Mouse (Mus musculus) kidney, postnatal 25 days (tissue): ENCODE results near the gene Bbs7.

ENCODE experiments used
- DNase-seq, 2 experiments: peaks; one replicate each; pipeline ENCODE4 v3.0.0; 2021; ENCODE audit warnings: mixed read lengths in 2 of 2

Gene Bbs7

DNA sequence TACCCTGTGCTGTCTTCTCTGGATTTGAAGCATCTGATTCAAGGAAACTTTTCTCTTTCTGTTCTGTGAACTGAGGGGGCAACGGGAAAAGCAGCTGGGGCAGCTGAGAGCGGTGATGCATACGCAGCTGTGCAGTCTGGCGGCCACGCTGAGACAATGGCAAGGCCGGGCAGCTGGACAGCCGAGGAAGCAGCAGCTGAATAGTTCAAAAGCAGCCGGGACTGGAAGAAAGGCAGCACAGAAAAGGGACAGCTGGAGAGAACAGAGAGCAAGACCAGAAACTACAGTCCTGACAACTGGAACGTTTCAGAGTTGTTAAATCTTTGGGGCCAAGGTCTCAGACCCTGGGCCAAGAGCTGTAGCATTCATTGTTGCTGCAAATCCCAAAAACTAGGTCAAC lies 61.9 kb downstream of the Bbs7 start:
- DNase-seq: no peak

DNA sequence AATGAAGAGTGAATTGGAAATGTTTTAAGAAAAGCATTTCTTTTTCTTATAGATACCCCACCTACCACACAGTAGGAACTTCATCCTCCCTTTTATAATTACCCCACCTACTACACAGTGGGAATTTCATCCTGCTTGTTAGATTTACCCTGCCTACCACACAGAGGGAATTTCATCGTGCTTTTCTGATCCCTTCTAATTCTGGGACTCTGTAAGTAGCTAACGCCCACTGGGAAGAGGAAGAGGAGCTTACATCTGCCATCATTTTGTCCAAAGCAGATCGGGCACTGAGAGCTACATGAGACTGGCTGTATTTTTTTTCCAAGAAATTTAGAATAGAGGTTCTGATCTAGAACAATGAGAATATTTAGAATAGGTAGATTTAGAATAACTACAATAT lies 68.3 kb downstream of the Bbs7 start:
- no peak for DNase-seq

DNA sequence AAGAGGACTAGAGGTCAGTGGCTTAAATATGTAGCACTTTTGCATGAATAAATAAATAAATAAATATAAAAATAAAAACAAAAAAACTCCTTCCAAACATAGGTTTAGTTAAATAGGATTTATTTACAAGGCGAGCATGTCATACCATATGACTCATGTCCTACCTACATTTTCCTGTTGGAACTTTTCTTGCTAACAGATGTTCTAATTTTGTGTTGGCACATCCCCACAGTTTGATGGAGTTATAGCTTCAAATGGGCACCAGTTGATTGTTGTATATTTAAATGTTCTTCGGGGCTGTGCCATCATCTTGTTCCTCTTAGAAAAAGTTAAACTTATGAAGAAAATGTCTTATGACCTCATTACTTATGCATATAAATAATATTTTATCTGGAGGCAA lies 71.9 kb downstream of the Bbs7 start:
- DNase-seq: no peak

DNA sequence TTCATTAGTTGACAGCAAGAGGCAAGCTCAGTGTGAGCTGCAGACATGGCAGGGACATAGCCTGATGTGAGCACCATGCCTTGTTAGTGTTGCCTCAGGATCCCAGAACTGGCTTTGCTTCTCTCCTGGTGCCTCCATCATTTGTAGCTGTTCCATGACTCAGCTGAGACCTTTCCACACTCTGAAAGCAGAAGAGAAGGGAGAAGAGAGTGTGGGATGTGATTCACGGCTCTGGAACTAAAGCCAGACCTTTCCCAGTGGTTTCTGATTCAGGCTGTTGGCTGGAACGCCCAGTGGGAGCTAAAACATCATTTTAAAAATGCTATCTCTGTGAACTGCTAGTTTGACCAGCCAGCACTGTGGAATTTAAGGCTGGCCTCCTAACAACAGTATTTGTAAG lies 72.5 kb downstream of the Bbs7 start:
- no peak for DNase-seq

DNA sequence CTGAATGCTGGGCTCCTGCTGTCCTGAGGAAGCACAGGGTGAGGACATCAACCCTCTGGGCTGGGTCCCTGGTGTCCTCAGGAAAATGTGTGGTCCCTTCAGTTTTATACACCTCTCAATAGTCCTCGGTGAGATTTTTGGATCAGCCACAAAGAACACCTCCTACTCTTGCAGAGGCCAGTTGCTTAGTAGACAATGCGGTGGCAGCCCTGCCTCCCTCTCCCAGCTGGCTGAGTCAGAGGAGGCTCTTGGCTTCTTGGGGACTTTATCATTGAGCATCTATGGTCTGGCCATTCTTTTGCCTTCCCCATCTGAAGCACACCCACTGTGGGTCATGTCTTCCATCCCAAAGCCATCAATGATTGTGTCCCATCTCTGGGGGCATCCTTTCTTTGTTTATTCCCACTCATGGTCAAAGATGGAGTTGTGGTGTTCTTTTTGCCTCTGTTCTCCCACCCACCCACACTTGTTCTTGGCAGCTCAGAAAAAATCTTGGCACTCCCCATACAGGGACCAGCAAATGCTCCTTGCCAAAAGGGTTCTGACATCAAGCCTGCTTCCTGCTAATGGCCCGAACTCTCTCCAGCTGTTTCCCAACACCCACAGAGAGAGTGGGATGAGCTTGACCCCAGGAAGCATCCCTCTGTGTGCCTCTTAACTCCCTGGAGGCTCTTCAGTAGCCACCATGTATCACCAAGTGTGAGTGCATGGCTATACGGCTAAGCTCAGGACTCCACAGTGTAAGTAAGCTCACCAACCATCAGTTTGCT lies 75.4 kb downstream of the Bbs7 start:
- DNase-seq: no peak

DNA sequence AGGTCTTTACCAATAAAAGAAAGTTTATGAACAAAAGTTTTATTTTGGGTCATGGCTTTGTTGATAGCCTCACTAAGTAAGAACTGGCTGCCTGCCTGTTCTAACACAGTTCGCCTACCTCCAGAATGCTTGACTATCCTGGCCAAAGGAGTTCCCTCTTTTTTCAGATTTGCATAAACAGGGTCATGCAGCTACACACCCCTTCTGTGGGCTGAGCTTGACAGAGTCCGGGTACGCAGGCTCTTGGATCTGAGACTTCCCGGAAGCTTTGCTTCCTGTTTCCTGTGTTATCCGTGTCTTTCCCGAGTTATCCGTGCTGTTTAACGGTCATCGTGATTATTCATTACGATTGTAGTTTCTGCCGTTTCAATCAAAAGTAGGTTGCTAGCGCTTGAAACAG lies 77.2 kb downstream of the Bbs7 start:
- no peak for DNase-seq

DNA sequence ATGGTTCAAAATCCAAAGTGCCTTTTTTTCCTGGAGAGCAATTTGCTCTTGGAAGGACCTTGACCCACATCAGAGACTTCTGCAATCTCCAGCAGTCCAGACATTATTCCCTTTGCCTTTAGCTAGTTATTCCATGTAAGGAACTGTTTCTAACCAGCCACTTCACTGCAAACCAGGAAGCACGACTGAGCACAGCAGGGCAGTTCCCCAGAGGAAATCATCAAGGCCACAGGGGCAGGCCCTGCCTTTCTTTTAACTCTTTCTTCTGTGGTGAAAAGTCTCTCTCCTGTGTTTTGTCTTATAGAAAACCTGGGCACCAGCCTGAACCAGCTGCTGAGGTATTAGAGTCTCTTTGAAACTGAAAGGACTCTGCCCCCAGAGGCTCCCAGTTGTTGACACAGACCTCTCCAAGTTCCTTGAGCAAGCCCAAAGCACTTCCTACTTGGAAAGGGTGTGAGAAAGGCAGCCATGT lies 80.0 kb downstream of the Bbs7 start:
- DNase-seq: no peak

DNA sequence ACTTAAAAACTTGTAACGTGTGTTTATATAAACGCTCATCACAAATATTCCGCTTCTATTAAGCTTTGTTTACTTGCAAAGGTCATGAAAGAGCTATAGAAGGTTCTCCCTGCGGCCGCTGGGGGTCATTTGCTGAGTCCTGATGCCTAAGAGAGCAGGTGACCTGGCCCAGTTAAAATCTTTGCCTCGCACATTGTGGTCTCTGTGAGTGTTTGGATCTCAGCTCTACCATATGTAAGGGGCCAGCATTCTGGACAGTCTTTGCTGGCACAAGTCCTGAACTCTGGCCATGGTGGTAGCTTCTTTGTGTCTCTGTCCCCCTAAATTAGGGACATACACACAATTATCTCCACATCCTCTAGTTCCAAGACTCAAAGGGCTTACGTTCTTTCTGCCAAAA lies 80.5 kb downstream of the Bbs7 start:
- no peak for DNase-seq

DNA sequence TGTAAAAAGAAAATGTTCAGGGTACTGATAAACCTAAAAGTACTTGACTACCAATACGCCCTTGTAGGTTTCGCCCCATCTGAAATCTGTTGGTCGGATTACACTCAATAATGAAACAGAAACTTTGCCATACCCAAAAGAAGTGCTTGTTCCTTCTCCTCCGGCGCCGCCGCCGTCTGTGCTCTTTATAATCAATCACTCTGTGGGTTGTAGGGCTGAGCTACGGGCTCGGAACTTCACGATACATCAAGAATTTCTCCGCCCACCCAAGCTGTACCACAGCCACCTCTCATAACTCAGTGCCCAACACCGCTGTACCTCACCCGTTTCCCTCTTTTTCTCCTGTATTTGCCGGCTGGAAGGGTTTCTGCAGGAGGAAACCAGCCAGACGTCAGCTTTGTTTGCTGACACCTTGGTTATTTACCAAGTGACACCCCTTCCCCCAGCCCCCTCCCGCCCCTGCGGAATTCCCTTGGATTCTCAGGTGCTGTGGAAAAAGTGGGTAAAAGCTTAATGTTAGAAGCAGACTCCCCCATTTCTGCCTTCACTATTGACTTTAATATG lies 81.2 kb downstream of the Bbs7 start:
- no peak for DNase-seq

DNA sequence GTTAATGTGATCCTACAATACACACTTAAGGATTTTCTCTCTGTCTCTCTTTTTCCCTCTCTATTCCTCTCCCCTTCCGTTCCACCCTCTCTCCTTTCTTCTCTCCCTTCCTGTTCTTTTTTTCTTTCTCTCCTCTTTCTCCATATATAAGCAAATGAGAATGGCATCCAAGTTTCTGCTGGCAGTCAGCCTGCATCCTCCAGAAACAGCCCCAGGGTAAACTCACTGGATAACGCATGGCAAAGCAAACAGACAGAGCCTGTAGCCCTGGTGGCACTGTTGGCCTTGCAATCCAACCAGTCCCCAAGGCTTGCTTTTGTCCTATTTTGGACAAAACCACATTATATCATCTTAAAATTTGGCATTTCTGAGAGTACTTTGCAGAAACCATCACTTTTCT lies 82.0 kb downstream of the Bbs7 start:
- no peak for DNase-seq

DNA sequence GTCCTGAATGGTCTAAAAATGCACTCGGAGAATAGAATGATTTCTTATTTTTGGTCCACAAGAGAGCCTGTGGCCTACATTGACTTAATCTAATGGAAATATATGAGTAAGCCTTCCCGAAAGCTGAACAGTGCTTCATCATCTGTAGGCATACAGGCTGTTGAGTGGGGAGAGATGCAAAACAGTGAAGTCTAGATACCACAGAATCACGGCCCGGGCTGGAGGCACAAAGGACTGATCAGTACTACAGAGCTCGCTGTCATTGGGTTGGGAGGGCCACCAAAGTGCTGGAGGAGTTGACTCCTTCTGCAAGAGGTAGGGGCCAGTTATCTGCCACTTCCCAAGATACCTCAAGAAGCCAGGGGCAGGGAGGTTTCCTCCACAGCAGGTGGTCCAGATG lies 82.5 kb downstream of the Bbs7 start:
- DNase-seq: no peak

DNA sequence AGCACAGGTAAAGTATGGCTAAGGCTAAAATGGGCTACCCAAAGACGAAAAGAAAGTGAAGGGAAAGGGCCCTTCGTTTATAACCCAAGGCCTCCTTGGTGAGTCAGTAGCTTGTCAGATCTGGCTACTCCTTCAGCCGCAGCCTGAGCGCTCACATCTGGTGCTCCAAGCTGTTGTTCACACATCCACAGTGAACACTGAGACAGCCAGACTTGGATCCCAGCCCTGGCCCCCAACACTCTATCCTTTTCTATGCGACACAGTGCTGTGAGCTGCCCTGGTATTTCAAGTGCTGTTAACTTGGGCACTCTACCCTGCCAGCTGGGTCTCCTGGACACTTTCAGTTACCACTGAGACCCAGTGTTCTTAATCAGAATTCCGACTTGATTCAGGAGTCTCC lies 82.9 kb downstream of the Bbs7 start:
- no peak for DNase-seq

DNA sequence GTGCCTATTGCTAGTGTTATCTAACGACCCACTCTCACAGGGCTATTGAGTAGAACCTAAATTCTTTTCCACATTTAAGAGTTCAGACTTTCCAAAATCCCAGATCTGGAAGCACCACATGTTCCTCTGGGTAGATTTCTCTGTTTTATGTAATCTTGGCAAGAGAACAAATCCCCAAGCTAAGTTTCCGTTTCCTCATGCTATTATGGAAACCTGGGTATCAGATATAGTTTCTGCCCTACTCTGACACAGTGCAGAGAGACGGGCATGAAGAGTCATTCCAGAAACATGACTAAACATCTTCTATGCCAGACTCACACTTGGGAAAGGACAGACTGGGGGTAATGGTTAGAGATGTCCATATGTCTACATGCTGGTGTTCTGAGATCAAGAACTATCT lies 88.8 kb downstream of the Bbs7 start:
- DNase-seq: no peak
